Mouse (Mus musculus): ENCODE measurements at regions not wholly inside any gene's neighbourhood (a gene's known extent, or its start where the extent isn't known, plus 50 kb on each side); places are given as distances from the start of the nearest gene placed in this dataset.
A peak's percentile ranks its signal among the peaks of the same experiment; 100 is the strongest.

DNA sequence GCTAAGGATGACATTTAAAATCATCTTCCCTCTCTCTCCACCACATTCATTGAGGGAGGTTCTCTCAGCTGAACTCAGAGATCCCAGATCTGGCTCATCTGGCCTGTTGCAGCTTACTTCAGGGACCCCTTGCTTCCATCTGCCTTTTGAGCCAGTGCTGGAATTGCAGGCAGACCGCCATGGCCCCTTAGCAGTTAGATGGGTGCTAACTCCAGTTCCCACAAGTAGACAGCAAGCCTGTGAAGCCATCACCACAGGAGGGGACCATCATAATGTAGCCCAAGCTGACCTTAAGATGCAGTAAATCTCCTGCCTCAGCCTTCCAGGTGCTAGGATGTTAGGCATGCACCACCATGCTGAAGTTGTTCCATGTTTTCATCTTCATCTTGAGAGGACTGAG, 221.7 kb upstream of the Mphosph6 start:
- H3K9me3 ChIP-seq = no peaks in the 10 kb centered on the region
- no peak for ATAC-seq (ENCODE audit: low FRiP score)
- H3K9ac ChIP-seq = no peak overlapping the region
- H3K27ac ChIP-seq = no peak overlapping the region
- no peak overlapping the region for H3K4me2 ChIP-seq
- H3K27me3 ChIP-seq = no peaks in the 10 kb centered on the region
- WGBS = 95% methylated on average over 1 of the region's 1 CpGs
- H3K36me3 ChIP-seq (replicated peaks) = no peaks in the 10 kb centered on the region
- H3K4me3 ChIP-seq (replicated peaks) = no peak overlapping the region
- H3K4me1 ChIP-seq = no peaks in the 10 kb centered on the region

DNA sequence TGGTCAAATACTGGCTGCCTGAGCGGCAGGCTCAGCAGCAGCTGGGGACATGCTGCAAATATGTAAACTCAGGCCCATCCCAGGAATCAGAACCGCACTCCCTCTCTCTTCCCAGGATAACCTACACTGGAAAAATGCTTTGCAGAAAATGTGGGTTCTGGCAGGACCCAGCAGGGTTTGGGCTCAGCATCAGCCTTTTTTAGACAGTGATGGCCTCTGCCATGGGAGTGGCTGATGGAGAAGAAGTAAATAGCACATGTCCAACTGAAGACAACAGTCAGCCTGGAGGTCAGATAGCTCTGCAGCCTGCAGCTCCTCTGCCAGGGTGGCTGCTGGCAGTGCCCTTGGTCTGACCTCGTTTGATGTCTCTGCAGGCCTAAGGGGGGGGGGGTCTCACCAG, 220.2 kb upstream of the Mphosph6 start:
- Histone ChIP-seq H3K4me3 (replicated peaks) (no peak overlapping the region), H3K36me3 (replicated peaks) (no peaks in the 10 kb centered on the region), H3K4me1 (peaks cover 4% of the 10 kb centered on the region), H3K4me2 (no peak overlapping the region), H3K9me3 (no peaks in the 10 kb centered on the region), H3K9ac (no peak overlapping the region), H3K27me3 (no peaks in the 10 kb centered on the region), H3K27ac (no peak overlapping the region)
- ATAC-seq (ENCODE audit: low FRiP score) = no peak
- 77% methylated on average over 3 of the region's 3 CpGs for WGBS

DNA sequence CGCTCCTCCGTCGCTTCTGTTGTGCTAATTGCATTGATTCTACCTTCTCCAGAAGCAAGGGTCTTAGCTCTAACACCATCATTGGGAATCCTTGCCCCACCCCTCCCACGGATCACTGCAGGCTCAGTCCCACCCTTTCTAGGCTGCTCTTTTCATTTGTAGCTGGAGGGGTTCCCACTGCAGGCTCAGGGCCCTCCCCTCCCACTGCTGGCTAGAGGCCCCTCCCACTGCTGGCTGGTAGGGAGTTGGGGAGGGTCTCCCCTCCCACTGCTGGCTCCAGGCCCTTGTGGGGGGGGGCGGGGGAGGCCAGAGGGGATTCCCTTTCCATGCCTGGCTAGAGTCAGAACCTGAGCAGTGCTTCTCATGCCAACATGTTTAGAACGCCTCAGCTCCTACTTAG, 215.5 kb upstream of the Mphosph6 start:
- no peak for ATAC-seq (ENCODE audit: low FRiP score)
- Histone ChIP-seq H3K4me1 (peaks cover 4% of the 10 kb centered on the region), H3K36me3 (replicated peaks) (no peaks in the 10 kb centered on the region), H3K27me3 (0 out of 2 replicates have a peak, but pooled peaks cover 9% of the 10 kb centered on the region), H3K9me3 (no peaks in the 10 kb centered on the region), H3K4me2 (no peak overlapping the region), H3K9ac (no peak overlapping the region), H3K27ac (no peak overlapping the region), H3K4me3 (replicated peaks) (no peak overlapping the region)
- WGBS = 10% methylated on average over 6 of the region's 6 CpGs

DNA sequence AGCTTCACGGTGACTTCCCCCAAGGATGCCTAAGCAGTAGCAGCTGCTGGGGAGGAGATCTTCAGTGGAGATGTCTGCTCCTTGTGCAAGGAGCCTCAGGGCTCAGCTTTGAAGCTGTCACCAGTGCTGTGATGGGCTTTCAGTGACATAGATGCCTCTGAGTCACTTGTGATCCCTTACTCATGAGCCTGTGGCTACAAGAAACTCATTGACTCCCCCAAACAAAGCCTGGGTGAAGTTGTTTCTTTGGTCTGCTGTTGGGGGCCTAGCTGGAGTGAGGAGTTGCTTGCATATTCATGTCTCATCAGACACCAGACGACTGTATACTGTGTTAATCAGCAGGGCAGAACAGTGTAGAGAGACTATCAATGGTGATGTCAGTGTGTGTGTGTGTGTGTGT, 203.4 kb upstream of the Mphosph6 start:
- peak; percentile 34; the same call in 1 of the 2 replicates for ATAC-seq (ENCODE audit: low FRiP score)

DNA sequence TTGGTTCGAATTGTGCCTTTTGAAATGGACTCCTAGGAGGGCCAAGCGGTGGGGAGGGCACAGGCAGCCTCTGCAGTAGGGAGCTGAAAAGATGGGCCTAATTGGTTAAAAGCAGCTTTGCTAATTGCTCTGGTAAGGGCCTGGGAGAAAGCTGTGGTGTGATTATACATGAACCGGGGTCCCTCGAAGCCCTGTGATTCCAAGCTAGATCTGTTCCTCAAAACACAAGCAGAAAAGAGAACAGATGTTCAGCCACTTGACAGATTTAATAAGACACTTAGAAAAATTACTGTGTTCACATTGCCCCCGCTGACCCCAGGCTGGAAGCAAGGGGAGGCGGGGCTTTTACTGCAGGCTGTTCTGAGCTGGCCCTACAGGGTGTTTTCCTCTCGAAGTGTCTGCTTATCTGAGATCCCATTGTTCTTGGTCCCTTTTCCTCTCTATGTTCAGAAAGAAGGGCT, 202.7 kb upstream of the Mphosph6 start:
- H3K9me3 ChIP-seq = no peaks in the 10 kb centered on the region
- peaks cover 13% of the 10 kb centered on the region for H3K4me1 ChIP-seq
- no peak overlapping the region for H3K9ac ChIP-seq
- no peak overlapping the region for H3K4me2 ChIP-seq
- H3K27me3 ChIP-seq = peaks cover 41% of the 10 kb centered on the region
- 19% methylated on average over 7 of the region's 7 CpGs for WGBS
- H3K4me3 ChIP-seq (replicated peaks) = no peak overlapping the region
- no peaks in the 10 kb centered on the region for H3K36me3 ChIP-seq (replicated peaks)
- peak overlapping the region; percentile 74 for H3K27ac ChIP-seq
- ATAC-seq (ENCODE audit: low FRiP score) = peak; percentile 94

More for the DNA sequence above, 203.4 kb upstream of the Mphosph6 start:
- peaks cover 47% of the 10 kb centered on the region for H3K27me3 ChIP-seq
- 29% methylated on average over 2 of the region's 2 CpGs for WGBS
- H3K27ac ChIP-seq = peak overlapping the region; percentile 74
- no peak overlapping the region for H3K4me2 ChIP-seq
- H3K4me1 ChIP-seq = peaks cover 13% of the 10 kb centered on the region
- no peak overlapping the region for H3K4me3 ChIP-seq (replicated peaks)
- no peaks in the 10 kb centered on the region for H3K9me3 ChIP-seq
- H3K9ac ChIP-seq = no peak overlapping the region
- H3K36me3 ChIP-seq (replicated peaks) = no peaks in the 10 kb centered on the region

DNA sequence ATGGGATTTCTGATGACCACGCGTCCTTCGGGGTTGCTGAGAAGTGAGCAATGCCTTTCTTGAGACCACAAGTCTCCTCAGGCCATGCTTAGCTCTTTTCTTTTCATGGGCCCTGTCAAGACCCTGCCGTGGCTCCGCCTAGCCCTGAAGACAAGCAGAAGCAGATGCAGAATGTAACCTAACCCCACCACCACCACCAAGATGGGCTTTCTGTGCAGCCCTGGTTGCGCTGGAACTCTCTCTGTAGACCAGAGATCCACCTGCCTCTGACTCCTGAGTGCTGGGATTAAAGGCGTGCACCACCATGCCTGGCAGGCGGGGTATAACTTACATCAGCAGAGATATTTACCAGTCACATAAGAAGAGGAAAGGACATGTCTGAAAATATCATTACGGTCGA, 199.4 kb upstream of the Mphosph6 start:
- no peak overlapping the region for H3K27ac ChIP-seq
- no peaks in the 10 kb centered on the region for H3K9me3 ChIP-seq
- peaks cover 25% of the 10 kb centered on the region for H3K27me3 ChIP-seq
- no peaks in the 10 kb centered on the region for H3K36me3 ChIP-seq (replicated peaks)
- no peak overlapping the region for H3K9ac ChIP-seq
- peaks cover 13% of the 10 kb centered on the region for H3K4me1 ChIP-seq
- no peak for ATAC-seq (ENCODE audit: low FRiP score)
- H3K4me2 ChIP-seq = no peak overlapping the region
- no peak overlapping the region for H3K4me3 ChIP-seq (replicated peaks)
- WGBS = 94% methylated on average over 10 of the region's 10 CpGs

DNA sequence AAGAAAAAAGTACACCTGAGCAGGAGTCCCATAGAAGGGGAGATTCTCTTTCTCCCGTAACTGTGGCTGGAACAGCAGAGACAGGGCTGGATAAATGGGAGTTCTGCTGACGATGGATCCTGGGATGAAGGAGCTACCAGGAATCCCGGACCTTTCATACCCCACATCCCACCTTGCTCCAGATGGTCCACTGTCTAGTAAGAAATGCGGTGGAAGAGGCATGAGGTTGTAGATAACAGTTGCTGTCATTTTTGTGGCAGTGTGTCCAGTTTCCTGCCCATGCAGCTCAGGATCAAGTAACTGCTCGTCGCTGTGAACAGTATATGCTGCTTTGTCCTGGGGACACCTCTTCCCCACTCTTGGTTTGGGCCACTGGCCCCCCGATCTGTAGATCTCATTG, 190.1 kb upstream of the Mphosph6 start:
- ATAC-seq (ENCODE audit: low FRiP score) = no peak
- H3K9ac ChIP-seq = no peak overlapping the region
- WGBS = 91% methylated on average over 7 of the region's 7 CpGs

DNA sequence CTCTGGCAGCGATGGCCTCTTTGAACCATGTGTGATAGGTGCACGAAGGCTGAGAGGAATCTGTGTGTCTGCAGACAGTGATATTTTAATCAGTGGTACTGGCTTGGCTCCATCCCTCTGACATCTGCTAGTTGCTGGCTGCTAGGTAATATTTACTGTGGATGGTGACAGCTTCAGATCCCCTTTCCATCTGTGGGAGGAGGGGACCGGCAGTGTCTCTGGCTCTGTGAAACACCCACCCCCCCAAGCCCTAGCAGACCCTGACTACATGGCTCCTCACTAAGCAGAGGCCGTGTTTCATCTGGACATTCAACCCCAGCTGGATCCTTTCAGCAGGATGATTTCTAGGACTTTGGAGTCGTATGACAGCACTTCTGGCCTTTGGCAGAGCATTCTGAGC, 187.0 kb upstream of the Mphosph6 start:
- H3K4me1 ChIP-seq = no peaks in the 10 kb centered on the region
- no peak overlapping the region for H3K4me3 ChIP-seq (replicated peaks)
- H3K9ac ChIP-seq = no peak overlapping the region
- H3K36me3 ChIP-seq (replicated peaks) = no peaks in the 10 kb centered on the region
- WGBS = 85% methylated on average over 5 of the region's 5 CpGs
- no peak overlapping the region for H3K4me2 ChIP-seq
- 0 out of 2 replicates have a peak, but pooled peaks cover 4% of the 10 kb centered on the region for H3K9me3 ChIP-seq
- no peaks in the 10 kb centered on the region for H3K27me3 ChIP-seq
- no peak for ATAC-seq (ENCODE audit: low FRiP score)
- H3K27ac ChIP-seq = no peak overlapping the region

More for the DNA sequence above, 190.1 kb upstream of the Mphosph6 start:
- no peaks in the 10 kb centered on the region for H3K4me1 ChIP-seq
- H3K27me3 ChIP-seq = 0 out of 2 replicates have a peak, but pooled peaks cover 3% of the 10 kb centered on the region
- H3K9me3 ChIP-seq = 0 out of 2 replicates have a peak, but pooled peaks cover under 1% of the 10 kb centered on the region
- no peak overlapping the region for H3K4me3 ChIP-seq (replicated peaks)
- H3K4me2 ChIP-seq = no peak overlapping the region
- no peaks in the 10 kb centered on the region for H3K36me3 ChIP-seq (replicated peaks)
- H3K27ac ChIP-seq = no peak overlapping the region

DNA sequence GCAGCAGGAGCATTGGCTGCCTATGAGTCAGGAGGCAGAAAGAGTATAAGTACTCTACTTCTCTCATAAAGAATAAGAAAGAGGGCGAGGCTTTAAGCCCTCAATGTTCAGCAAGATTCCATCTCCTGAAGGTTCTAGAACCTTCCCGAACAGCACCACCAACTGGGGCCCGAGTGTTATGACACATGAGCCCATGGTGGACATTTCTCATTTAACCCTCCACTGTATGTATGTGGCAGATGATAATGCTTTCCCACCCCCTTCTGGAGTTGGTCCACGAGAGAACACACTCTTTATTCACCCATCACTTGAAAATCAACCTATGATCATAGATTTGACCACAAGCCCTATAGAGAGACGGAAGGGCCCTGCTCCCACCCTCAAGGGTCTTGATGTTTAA, 166.6 kb upstream of the Mphosph6 start:
- Histone ChIP-seq H3K27ac (no peak overlapping the region), H3K4me2 (no peak overlapping the region), H3K9ac (no peak overlapping the region), H3K4me1 (no peaks in the 10 kb centered on the region), H3K27me3 (no peaks in the 10 kb centered on the region), H3K9me3 (peaks cover 7% of the 10 kb centered on the region; the same call in 1 of the 2 replicates), H3K36me3 (replicated peaks) (no peaks in the 10 kb centered on the region), H3K4me3 (replicated peaks) (no peak overlapping the region)
- no peak for ATAC-seq (ENCODE audit: low FRiP score)
- WGBS = 89% methylated on average over 5 of the region's 5 CpGs

DNA sequence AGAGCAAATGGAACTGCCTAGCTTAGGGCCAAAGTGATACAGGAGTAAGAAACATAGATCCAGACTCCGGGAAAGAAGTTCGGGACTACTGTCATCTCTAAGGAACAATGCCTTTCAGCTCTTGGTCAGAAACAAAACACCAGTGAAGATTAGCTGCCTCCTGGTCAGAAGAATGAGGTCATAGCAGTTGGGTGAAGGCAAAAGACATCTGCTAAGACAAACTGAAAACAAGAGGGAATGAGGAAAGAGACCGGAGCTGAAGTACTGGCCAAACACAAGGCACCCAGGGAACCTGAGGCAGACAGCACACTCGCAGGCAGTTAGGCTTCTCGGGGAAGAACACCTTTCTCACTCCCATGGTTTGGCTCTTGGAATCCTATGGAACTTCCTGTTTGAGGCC, 164.8 kb upstream of the Mphosph6 start:
- ATAC-seq (ENCODE audit: low FRiP score) = no peak
- Histone ChIP-seq H3K9me3 (peaks cover 7% of the 10 kb centered on the region; the same call in 1 of the 2 replicates), H3K4me2 (no peak overlapping the region), H3K27ac (no peak overlapping the region), H3K27me3 (no peaks in the 10 kb centered on the region), H3K4me1 (no peaks in the 10 kb centered on the region), H3K4me3 (replicated peaks) (no peak overlapping the region), H3K9ac (no peak overlapping the region), H3K36me3 (replicated peaks) (no peaks in the 10 kb centered on the region)
- WGBS = 88% methylated on average over 5 of the region's 5 CpGs

DNA sequence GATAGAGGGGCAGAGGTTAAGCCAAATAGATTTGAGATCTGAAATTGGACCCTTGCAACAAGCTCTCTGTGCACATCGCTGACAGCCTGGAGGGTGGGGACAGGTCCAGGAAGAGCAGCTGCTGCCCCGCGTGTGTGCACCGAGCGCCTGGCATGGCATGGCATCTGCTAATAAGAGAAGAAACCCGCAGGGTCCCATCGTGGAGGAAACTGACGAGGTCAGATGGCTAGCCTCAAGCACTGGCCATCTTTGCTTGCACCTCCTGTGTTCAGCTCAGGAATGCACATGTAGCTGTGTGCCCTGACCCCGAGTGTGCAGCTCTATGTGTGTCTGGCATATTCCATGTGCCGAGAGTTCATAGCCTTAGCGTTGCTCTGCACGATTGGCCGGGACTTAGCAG, 161.7 kb upstream of the Mphosph6 start:
- Histone ChIP-seq H3K9ac (no peak overlapping the region), H3K27me3 (no peaks in the 10 kb centered on the region), H3K4me1 (no peaks in the 10 kb centered on the region), H3K4me3 (replicated peaks) (no peak overlapping the region), H3K9me3 (peaks cover 11% of the 10 kb centered on the region; the same call in 1 of the 2 replicates), H3K36me3 (replicated peaks) (no peaks in the 10 kb centered on the region), H3K4me2 (no peak overlapping the region), H3K27ac (no peak overlapping the region)
- ATAC-seq (ENCODE audit: low FRiP score) = no peak
- 91% methylated on average over 13 of the region's 13 CpGs for WGBS

DNA sequence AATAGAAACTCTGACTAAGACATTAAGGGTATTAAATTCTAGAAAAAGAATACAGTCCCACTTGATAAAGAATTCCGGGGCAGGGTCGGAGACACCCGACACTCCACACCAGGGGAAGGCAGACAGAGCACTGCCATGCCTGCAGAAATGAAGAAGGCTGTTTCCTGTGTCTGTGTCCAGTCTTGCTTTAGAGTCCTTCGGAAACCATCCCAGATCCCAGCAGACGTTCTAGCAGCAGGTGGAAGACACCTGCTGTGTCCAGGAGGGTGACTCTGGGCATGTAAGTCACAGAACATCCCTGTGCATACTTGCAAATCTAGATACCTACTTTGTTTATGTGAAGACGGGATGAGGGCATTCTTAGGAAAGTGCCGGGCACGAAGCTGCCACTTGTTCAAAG, 160.9 kb upstream of the Mphosph6 start:
- ATAC-seq (ENCODE audit: low FRiP score) = no peak
- H3K9me3 ChIP-seq = peaks cover 11% of the 10 kb centered on the region; the same call in 1 of the 2 replicates
- H3K9ac ChIP-seq = no peak overlapping the region
- no peak overlapping the region for H3K27ac ChIP-seq
- H3K4me1 ChIP-seq = no peaks in the 10 kb centered on the region
- no peak overlapping the region for H3K4me3 ChIP-seq (replicated peaks)
- H3K27me3 ChIP-seq = no peaks in the 10 kb centered on the region
- H3K36me3 ChIP-seq (replicated peaks) = no peaks in the 10 kb centered on the region
- H3K4me2 ChIP-seq = no peak overlapping the region
- WGBS = 85% methylated on average over 8 of the region's 8 CpGs

DNA sequence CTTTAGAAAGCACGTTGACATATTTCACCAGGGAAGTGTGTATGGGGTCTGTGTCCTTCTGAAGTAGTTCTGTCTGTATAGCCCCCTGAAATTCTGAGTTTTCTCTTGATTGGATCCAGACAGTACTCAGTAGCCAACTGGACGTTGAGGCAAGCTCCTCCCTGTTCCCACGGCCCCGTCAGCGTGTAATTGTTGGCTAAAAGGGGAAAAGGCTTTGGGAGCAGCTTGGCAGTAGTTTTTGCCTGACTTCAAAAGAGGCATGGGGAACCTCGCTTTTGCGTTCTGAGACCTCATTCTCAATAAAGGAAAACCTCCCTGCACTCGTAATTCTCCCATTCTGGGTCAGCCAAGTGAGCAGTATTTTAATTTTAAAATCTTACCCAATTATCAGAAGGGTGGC, 157.8 kb upstream of the Mphosph6 start:
- 70% methylated on average over 8 of the region's 8 CpGs for WGBS
- H3K36me3 ChIP-seq (replicated peaks) = no peaks in the 10 kb centered on the region
- no peak overlapping the region for H3K27ac ChIP-seq
- H3K4me3 ChIP-seq (replicated peaks) = no peak overlapping the region
- ATAC-seq (ENCODE audit: low FRiP score) = no peak
- H3K4me2 ChIP-seq = no peak overlapping the region
- H3K27me3 ChIP-seq = peaks cover 6% of the 10 kb centered on the region; the same call in 1 of the 2 replicates
- H3K9me3 ChIP-seq = peaks cover 7% of the 10 kb centered on the region; the same call in 1 of the 2 replicates
- H3K9ac ChIP-seq = no peak overlapping the region
- H3K4me1 ChIP-seq = no peaks in the 10 kb centered on the region

Measured in forebrain, embryonic 12.5 days (tissue).